Mouse (Mus musculus) forebrain, embryonic 10.5 days (tissue): Measurements from ENCODE around the gene Cd19. TPM values are rescaled to one million over a fixed set of nuclear protein-coding genes. Genes with fewer than 3 reads are reported as not detected.

Experiments used
- DNase-seq: peaks from one replicate; pipeline ENCODE4 v3.0.0-alpha.2; 2017; ENCODE audit warnings: low spot score; ENCODE audit errors: extremely low spot score
- H3K27ac ChIP-seq: fragments of 300-500 bp; sonication (generic); 2 replicates; pipeline ENCODE4 v1.5.1; 2016; ENCODE audit warnings: mild to moderate bottlenecking
- H3K27me3 ChIP-seq: fragments of 300-500 bp; sonication (generic); 2 replicates; pipeline ENCODE4 v1.6.1; 2016; ENCODE audit warnings: mild to moderate bottlenecking; ENCODE audit not compliant: poor library complexity, severe bottlenecking
- H3K36me3 ChIP-seq: fragments of 300-500 bp; sonication (generic); replicated peaks from 2 replicates; pipeline ENCODE4 v1.6.1; 2016; ENCODE audit warnings: mild to moderate bottlenecking, moderate library complexity
- H3K4me1 ChIP-seq: fragments of 300-500 bp; sonication (generic); 2 replicates; pipeline ENCODE4 v1.6.1; 2016
- H3K4me3 ChIP-seq: fragments of 300-500 bp; sonication (generic); 2 replicates; pipeline ENCODE4 v1.5.1; 2016; ENCODE audit warnings: mild to moderate bottlenecking, moderate library complexity
- H3K9me3 ChIP-seq: fragments of 300-500 bp; sonication (generic); 2 replicates; pipeline ENCODE4 v1.6.1; 2016; ENCODE audit warnings: mild to moderate bottlenecking, moderate library complexity
- WGBS: fragments of 180-500 bp; shearing (Covaris S2); methylation state at CpG from one replicate; pipeline ENCODE4 v1.1.7; 2016; 5-methylcytosine and 5-hydroxymethylcytosine counted together
- polyA plus RNA-seq: library from polyadenylated mRNA; unstranded; fragments of >200 nt; fragmentation: Nextera tagmentation; extraction: Ambion mirVana; gene quantifications from 2 replicates; pipeline ENCODE4 v1.2.1, GENCODE M21; 2016

Gene Cd19
- polyA plus RNA-seq, 1 experiment from 2014 or later: 0.07 TPM

- 93% methylated on average over 6 of the region's 6 CpGs for WGBS
Observed at GRCm38 (mm10) chr7:126450641-126451040, 36.0 kb upstream of the Cd19 start.

DNA sequence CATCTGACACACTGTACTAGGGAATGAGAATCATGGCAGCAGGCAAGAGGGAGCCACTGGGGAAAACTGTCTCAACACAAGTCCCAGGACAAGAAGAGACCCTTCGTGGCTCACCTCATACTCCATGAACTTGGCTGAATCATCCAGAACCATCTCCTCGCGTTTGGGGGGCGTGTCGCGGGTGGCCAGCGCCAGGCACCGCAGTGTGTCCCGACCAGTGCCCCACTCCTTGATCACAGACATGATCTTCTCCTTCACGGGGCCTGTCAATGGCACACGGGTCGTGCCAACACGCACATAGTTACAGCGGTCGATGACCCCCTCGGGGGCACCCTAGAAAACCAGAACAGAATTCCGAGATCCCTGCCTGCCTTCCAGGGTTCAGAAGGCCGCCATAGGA is 35.3 kb upstream of the Cd19 start:
- Histone ChIP-seq H3K4me3 (no peak overlapping the region), H3K27ac (no peak overlapping the region), H3K9me3 (no peaks in the 10 kb centered on the region), H3K4me1 (no peaks in the 10 kb centered on the region), H3K36me3 (peaks cover 31% of the 10 kb centered on the region), H3K27me3 (no peaks in the 10 kb centered on the region)
- DNase-seq: no peak
- 92% methylated on average over 18 of the region's 18 CpGs for WGBS

More at GRCm38 (mm10) chr7:126450641-126451040, 36.0 kb upstream of the Cd19 start:
- Histone ChIP-seq H3K36me3 (peaks cover 25% of the 10 kb centered on the region), H3K4me3 (no peak overlapping the region), H3K27ac (no peak overlapping the region), H3K9me3 (no peaks in the 10 kb centered on the region), H3K4me1 (no peaks in the 10 kb centered on the region), H3K27me3 (no peaks in the 10 kb centered on the region)
- DNase-seq: no peak

- Histone ChIP-seq H3K4me1 (no peaks in the 10 kb centered on the region), H3K36me3 (peaks cover 44% of the 10 kb centered on the region), H3K4me3 (no peak overlapping the region), H3K9me3 (no peaks in the 10 kb centered on the region), H3K27me3 (no peaks in the 10 kb centered on the region), H3K27ac (no peak overlapping the region)
- 95% methylated on average over 19 of the region's 19 CpGs for WGBS
- DNase-seq: no peak
Observed at GRCm38 (mm10) chr7:126448481-126448880, 33.8 kb upstream of the Cd19 start.

DNA sequence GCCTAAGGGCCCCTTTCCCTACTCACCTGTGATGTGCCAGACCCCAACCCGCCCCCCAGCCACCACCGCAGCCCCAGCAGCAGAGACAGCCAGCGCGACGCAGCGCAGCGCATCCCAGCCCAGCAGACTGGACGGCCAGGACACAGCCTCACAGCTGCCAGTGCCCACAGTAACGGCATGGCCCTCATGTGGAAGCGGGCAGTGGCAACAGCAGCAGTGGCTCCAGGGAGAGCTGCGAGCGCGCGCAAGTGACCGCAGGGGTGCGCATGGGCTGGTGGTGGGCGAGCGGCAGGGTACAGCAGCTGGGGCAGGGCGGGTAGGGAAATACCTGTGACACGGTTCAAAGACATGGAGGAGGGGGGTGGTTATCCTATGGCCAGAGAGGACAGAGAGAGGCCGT is 31.5 kb upstream of the Cd19 start:
- Histone ChIP-seq H3K4me3 (no peak overlapping the region), H3K27ac (no peak overlapping the region), H3K27me3 (no peaks in the 10 kb centered on the region), H3K36me3 (peaks cover 58% of the 10 kb centered on the region), H3K4me1 (no peaks in the 10 kb centered on the region), H3K9me3 (no peaks in the 10 kb centered on the region)
- DNase-seq: no peak
- WGBS: 92% methylated on average over 21 of the region's 21 CpGs

- Histone ChIP-seq H3K27ac (no peak overlapping the region), H3K36me3 (peaks cover 62% of the 10 kb centered on the region), H3K9me3 (no peaks in the 10 kb centered on the region), H3K4me1 (no peaks in the 10 kb centered on the region), H3K27me3 (no peaks in the 10 kb centered on the region), H3K4me3 (no peak overlapping the region)
- WGBS: 94% methylated on average over 15 of the region's 15 CpGs
- no peak for DNase-seq
Observed at GRCm38 (mm10) chr7:126445104-126445815, 30.6 kb upstream of the Cd19 start.

GRCm38 (mm10) chr7:126444536-126444935 is 29.8 kb upstream of the Cd19 start:
- WGBS: 92% methylated on average over 9 of the region's 9 CpGs
- Histone ChIP-seq H3K9me3 (no peaks in the 10 kb centered on the region), H3K36me3 (peaks cover 65% of the 10 kb centered on the region), H3K4me1 (no peaks in the 10 kb centered on the region), H3K27ac (no peak overlapping the region), H3K27me3 (no peaks in the 10 kb centered on the region), H3K4me3 (no peak overlapping the region)
- DNase-seq: no peak

DNA sequence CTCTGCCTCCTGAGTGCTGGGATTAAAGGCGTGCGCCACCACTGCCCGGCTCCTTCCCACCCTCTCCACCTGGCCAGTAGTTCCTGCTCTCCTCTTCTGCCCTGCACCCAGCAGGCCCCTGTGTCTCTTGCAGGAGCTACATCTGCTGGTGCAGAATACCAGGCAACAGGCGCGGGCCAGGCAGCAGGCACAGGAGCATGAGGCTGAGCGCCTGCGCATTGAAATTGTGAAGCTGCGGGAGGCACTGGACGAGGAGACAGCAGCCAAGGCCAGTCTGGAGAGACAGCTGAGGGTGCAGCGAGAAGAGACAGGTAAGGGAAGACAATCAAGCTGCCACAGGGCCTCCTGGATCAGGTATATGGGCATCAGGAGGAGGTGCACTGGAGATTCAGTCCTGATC is 29.3 kb upstream of the Cd19 start:
- WGBS: 94% methylated on average over 10 of the region's 10 CpGs
- H3K4me3 ChIP-seq: no peak overlapping the region
- H3K36me3 ChIP-seq: peaks cover 65% of the 10 kb centered on the region
- no peak overlapping the region for H3K27ac ChIP-seq
- H3K4me1 ChIP-seq: no peaks in the 10 kb centered on the region
- H3K9me3 ChIP-seq: no peaks in the 10 kb centered on the region
- DNase-seq: no peak
- no peaks in the 10 kb centered on the region for H3K27me3 ChIP-seq

DNA sequence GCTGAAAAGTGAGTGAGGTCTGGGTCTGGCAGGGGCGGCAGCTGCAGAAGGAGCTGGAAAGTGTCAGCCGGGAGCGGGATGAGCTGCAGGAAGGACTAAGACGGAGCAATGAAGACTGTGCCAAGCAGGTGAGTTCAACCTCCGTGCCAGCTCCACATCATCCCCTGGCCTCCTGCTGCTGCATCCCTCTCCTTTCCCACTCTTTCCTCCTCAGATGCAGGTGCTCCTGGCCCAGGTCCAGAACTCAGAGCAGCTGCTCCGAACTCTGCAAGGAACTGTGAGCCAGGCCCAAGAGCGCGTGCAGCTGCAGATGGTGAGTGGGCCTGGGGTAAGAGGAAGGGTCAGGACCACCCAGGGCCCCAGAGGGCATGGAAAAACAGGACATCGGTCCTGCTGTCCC is 25.4 kb upstream of the Cd19 start:
- DNase-seq: no peak
- H3K9me3 ChIP-seq: no peaks in the 10 kb centered on the region
- 92% methylated on average over 9 of the region's 9 CpGs for WGBS
- peaks cover 47% of the 10 kb centered on the region for H3K36me3 ChIP-seq
- no peaks in the 10 kb centered on the region for H3K27me3 ChIP-seq
- H3K4me3 ChIP-seq: no peak overlapping the region
- peak overlapping the region; percentile 6; the same call in 1 of the 2 replicates for H3K27ac ChIP-seq
- H3K4me1 ChIP-seq: peaks cover 5% of the 10 kb centered on the region; the same call in 1 of the 2 replicates

DNA sequence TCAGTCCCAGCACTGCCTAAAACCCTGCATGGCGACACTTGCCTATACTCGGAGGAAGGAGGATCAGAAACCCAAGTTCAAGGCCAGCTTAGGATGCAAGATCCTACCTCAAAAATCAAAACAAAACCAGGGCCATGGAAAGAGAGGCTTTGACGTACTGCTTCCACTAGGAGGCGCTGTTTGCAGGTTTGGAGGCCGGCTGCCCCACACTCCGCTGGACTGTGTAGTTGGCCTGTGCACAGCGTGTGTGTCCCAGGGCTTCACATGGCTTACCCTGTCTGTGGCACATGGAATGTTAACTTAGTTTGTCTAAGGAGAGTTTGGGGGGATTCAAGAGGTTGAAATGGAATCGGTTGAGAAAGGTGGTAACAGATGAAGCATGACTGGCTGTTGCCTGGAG is 22.2 kb upstream of the Cd19 start:
- peaks cover 36% of the 10 kb centered on the region; the same call in 1 of the 2 replicates for H3K36me3 ChIP-seq
- no peak overlapping the region for H3K27ac ChIP-seq
- no peaks in the 10 kb centered on the region for H3K27me3 ChIP-seq
- no peaks in the 10 kb centered on the region for H3K9me3 ChIP-seq
- 24% methylated on average over 8 of the region's 8 CpGs for WGBS
- peaks cover 5% of the 10 kb centered on the region; the same call in 1 of the 2 replicates for H3K4me1 ChIP-seq
- peak; percentile 64 for DNase-seq
- H3K4me3 ChIP-seq: no peak overlapping the region

DNA sequence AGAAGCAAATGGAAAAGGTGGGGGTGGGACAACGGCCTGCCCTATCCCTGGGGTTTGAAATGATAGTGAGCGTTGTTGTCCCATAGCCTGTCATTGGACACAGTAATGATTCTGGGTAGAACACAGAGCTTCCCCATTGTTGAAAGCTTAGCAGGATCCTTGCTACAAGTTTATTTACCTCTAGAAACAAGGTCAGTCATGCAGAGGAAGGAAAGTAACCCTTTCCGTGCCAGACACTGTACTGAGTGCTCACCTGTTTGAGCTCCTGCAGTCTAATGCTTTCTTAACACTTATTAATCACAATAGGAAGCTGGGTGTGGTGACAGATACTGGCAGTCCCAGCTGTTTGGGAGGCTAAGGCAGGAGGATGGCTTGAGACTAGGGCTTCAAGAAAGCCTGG is 21.1 kb upstream of the Cd19 start:
- 85% methylated on average over 3 of the region's 3 CpGs for WGBS
- Histone ChIP-seq H3K27me3 (no peaks in the 10 kb centered on the region), H3K9me3 (no peaks in the 10 kb centered on the region), H3K4me3 (no peak overlapping the region), H3K27ac (no peak overlapping the region), H3K4me1 (peaks cover 5% of the 10 kb centered on the region; the same call in 1 of the 2 replicates), H3K36me3 (peaks cover 38% of the 10 kb centered on the region; the same call in 1 of the 2 replicates)
- DNase-seq: no peak

GRCm38 (mm10) chr7:126434726-126435125 is 20.0 kb upstream of the Cd19 start:
- DNase-seq: no peak
- 91% methylated on average over 7 of the region's 7 CpGs for WGBS

DNA sequence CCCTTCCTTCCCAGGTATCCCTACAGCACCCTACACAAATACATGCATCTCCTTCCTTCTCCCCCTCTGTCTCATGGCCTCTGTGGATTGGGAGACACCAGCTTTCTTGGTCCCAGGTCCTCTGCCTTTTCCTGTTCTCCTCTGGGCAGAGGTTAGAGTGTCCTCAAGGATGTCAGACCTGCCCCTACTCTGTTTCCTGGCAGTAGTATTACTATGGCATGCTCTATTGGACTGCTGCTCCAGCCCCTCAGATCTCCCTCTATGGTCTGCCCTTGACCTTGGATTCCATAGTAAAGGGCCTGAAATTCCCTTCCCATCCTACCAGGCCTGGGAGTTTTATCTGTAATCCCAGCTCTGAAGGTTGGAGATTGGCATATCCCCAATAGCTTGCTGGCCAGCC is 15.5 kb upstream of the Cd19 start:
- H3K27me3 ChIP-seq: no peaks in the 10 kb centered on the region
- no peak overlapping the region for H3K4me3 ChIP-seq
- no peak for DNase-seq
- H3K9me3 ChIP-seq: no peaks in the 10 kb centered on the region; the same call in 1 of the 2 replicates
- no peak overlapping the region for H3K27ac ChIP-seq
- H3K4me1 ChIP-seq: peaks cover 32% of the 10 kb centered on the region
- H3K36me3 ChIP-seq: peaks cover 22% of the 10 kb centered on the region; the same call in 1 of the 2 replicates

More at GRCm38 (mm10) chr7:126434726-126435125, 20.0 kb upstream of the Cd19 start:
- peaks cover 31% of the 10 kb centered on the region; the same call in 1 of the 2 replicates for H3K36me3 ChIP-seq
- H3K4me3 ChIP-seq: no peak overlapping the region
- H3K27me3 ChIP-seq: no peaks in the 10 kb centered on the region
- no peak overlapping the region for H3K27ac ChIP-seq
- H3K9me3 ChIP-seq: no peaks in the 10 kb centered on the region
- H3K4me1 ChIP-seq: peaks cover 11% of the 10 kb centered on the region

DNA sequence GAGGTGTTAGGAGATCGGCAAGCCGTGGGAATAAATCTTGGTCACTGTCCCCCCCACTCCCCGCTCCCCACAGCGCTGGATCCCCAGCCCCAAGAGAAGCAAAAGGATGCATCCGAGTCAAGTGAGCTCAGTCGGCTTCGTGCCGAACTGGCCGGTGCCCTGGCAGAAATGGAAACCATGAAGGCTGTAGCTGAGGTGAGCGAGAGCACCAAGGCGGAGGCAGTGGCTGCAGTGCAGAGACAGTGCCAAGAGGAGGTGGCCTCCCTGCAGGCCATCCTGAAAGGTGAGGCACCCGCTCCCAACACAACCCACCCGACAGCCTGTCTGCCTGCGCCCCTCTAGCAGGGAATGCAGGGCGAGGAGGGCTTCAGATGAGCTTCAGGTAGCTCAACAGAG is 14.8 kb upstream of the Cd19 start:
- Histone ChIP-seq H3K27ac (peak overlapping the region; percentile 95), H3K36me3 (peaks cover 20% of the 10 kb centered on the region; the same call in 1 of the 2 replicates), H3K4me3 (peak overlapping the region; percentile 81), H3K4me1 (peaks cover 32% of the 10 kb centered on the region), H3K9me3 (no peaks in the 10 kb centered on the region; the same call in 1 of the 2 replicates), H3K27me3 (no peaks in the 10 kb centered on the region)
- no peak for DNase-seq
- 28% methylated on average over 15 of the region's 15 CpGs for WGBS
